Mouse (Mus musculus): ENCODE results near the gene Olfr56. TPM values are rescaled to one million over a fixed set of nuclear protein-coding genes. Genes with fewer than 3 reads are reported as not detected.
"Not testable (repeated sequence)": the region's sequence is repeated elsewhere in the genome, so short reads cannot be mapped to it uniquely, and the experiment has no call there.

Olfr56 gene
- polyA plus RNA-seq, 1 experiment from 2014 or later = not detected

GRCm38 (mm10) chr11:49050064-49050463 lies 71.4 kb downstream of the Olfr56 start:
- H3K4me2 ChIP-seq (ENCODE audit: low read length); H3K27ac ChIP-seq (ENCODE audit: low read depth, low read length); H3K36me3 ChIP-seq (ENCODE audit: control insufficient read depth, insufficient read depth, low read length); H3K27me3 ChIP-seq (replicated peaks; ENCODE audit: control insufficient read depth, insufficient read depth, low read length); H3K4me3 ChIP-seq (ENCODE audit: low read length); H3K9me3 ChIP-seq (ENCODE audit: control insufficient read depth, low read length); H3K9ac ChIP-seq (ENCODE audit: low read depth, low read length); H3K4me1 ChIP-seq (ENCODE audit: control insufficient read depth, insufficient read depth, low read depth, low read length); ATAC-seq: not testable (repeated sequence)

- not testable (repeated sequence) for H3K4me1 ChIP-seq (ENCODE audit: control insufficient read depth, insufficient read depth, low read depth, low read length); H3K9ac ChIP-seq (ENCODE audit: low read depth, low read length); ATAC-seq; H3K9me3 ChIP-seq (ENCODE audit: control insufficient read depth, low read length); H3K27ac ChIP-seq (ENCODE audit: low read depth, low read length); H3K4me2 ChIP-seq (ENCODE audit: low read length); H3K27me3 ChIP-seq (replicated peaks; ENCODE audit: control insufficient read depth, insufficient read depth, low read length); H3K4me3 ChIP-seq (ENCODE audit: low read length); H3K36me3 ChIP-seq (ENCODE audit: control insufficient read depth, insufficient read depth, low read length)
- WGBS = 92% methylated on average over 1 of the region's 6 CpGs
Measured at GRCm38 (mm10) chr11:49051093-49051891, 72.6 kb downstream of the Olfr56 start, which contains the start of gene 9930111J21Rik2. 9930111J21Rik2 (minus strand) TSS chr11:49051242.

GRCm38 (mm10) chr11:49051894-49052293 lies 73.2 kb downstream of the Olfr56 start:
- no CpG with 5 or more reads among the region's 5 CpGs for WGBS

GRCm38 (mm10) chr11:49060061-49060460 lies 81.4 kb downstream of the Olfr56 start:
- not testable (repeated sequence) for H3K4me3 ChIP-seq (ENCODE audit: low read length); H3K4me1 ChIP-seq (ENCODE audit: control insufficient read depth, insufficient read depth, low read depth, low read length); H3K9ac ChIP-seq (ENCODE audit: low read depth, low read length); H3K9me3 ChIP-seq (ENCODE audit: control insufficient read depth, low read length); H3K27ac ChIP-seq (ENCODE audit: low read depth, low read length); H3K27me3 ChIP-seq (replicated peaks; ENCODE audit: control insufficient read depth, insufficient read depth, low read length); ATAC-seq; H3K36me3 ChIP-seq (ENCODE audit: control insufficient read depth, insufficient read depth, low read length); H3K4me2 ChIP-seq (ENCODE audit: low read length)
- WGBS = 75% methylated on average over 1 of the region's 3 CpGs

More at GRCm38 (mm10) chr11:49051894-49052293, 73.2 kb downstream of the Olfr56 start:
- not testable (repeated sequence) for H3K4me2 ChIP-seq (ENCODE audit: low read length); H3K9me3 ChIP-seq (ENCODE audit: control insufficient read depth, low read length); H3K27ac ChIP-seq (ENCODE audit: low read depth, low read length); H3K27me3 ChIP-seq (replicated peaks; ENCODE audit: control insufficient read depth, insufficient read depth, low read length); H3K4me3 ChIP-seq (ENCODE audit: low read length); H3K4me1 ChIP-seq (ENCODE audit: control insufficient read depth, insufficient read depth, low read depth, low read length); H3K9ac ChIP-seq (ENCODE audit: low read depth, low read length); ATAC-seq; H3K36me3 ChIP-seq (ENCODE audit: control insufficient read depth, insufficient read depth, low read length)

GRCm38 (mm10) chr11:49061865-49062264 lies 83.2 kb downstream of the Olfr56 start:
- not testable (repeated sequence) for H3K4me3 ChIP-seq (ENCODE audit: low read length); H3K27ac ChIP-seq (ENCODE audit: low read depth, low read length); H3K36me3 ChIP-seq (ENCODE audit: control insufficient read depth, insufficient read depth, low read length); ATAC-seq; H3K4me1 ChIP-seq (ENCODE audit: control insufficient read depth, insufficient read depth, low read depth, low read length); H3K27me3 ChIP-seq (replicated peaks; ENCODE audit: control insufficient read depth, insufficient read depth, low read length); H3K4me2 ChIP-seq (ENCODE audit: low read length); H3K9ac ChIP-seq (ENCODE audit: low read depth, low read length); H3K9me3 ChIP-seq (ENCODE audit: control insufficient read depth, low read length)
- WGBS = 85% methylated on average over 1 of the region's 2 CpGs

- not testable (repeated sequence) for H3K4me2 ChIP-seq (ENCODE audit: low read length); H3K9me3 ChIP-seq (ENCODE audit: control insufficient read depth, low read length); H3K27me3 ChIP-seq (replicated peaks; ENCODE audit: control insufficient read depth, insufficient read depth, low read length); H3K36me3 ChIP-seq (ENCODE audit: control insufficient read depth, insufficient read depth, low read length); H3K4me1 ChIP-seq (ENCODE audit: control insufficient read depth, insufficient read depth, low read depth, low read length); H3K4me3 ChIP-seq (ENCODE audit: low read length); H3K27ac ChIP-seq (ENCODE audit: low read depth, low read length); H3K9ac ChIP-seq (ENCODE audit: low read depth, low read length); ATAC-seq
- 87% methylated on average over 5 of the region's 5 CpGs for WGBS
Measured at GRCm38 (mm10) chr11:49063713-49064469, 85.2 kb downstream of the Olfr56 start, which contains the start of gene Tgtp2. Tgtp2 (minus strand) TSS chr11:49064206.

- ATAC-seq = no peak
- no peak overlapping the region for H3K4me3 ChIP-seq (ENCODE audit: low read length)
- no peaks in the 10 kb centered on the region for H3K4me1 ChIP-seq (ENCODE audit: control insufficient read depth, insufficient read depth, low read depth, low read length)
- no peaks in the 10 kb centered on the region for H3K36me3 ChIP-seq (ENCODE audit: control insufficient read depth, insufficient read depth, low read length)
- WGBS = 90% methylated on average over 1 of the region's 1 CpGs
- H3K9me3 ChIP-seq (ENCODE audit: control insufficient read depth, low read length) = no peaks in the 10 kb centered on the region
- H3K4me2 ChIP-seq (ENCODE audit: low read length) = no peak overlapping the region
- H3K9ac ChIP-seq (ENCODE audit: low read depth, low read length) = no peak overlapping the region
- no peaks in the 10 kb centered on the region for H3K27me3 ChIP-seq (replicated peaks; ENCODE audit: control insufficient read depth, insufficient read depth, low read length)
- H3K27ac ChIP-seq (ENCODE audit: low read depth, low read length) = no peak overlapping the region
Measured at GRCm38 (mm10) chr11:49068358-49068757, 89.7 kb downstream of the Olfr56 start.

GRCm38 (mm10) chr11:49076001-49076757 lies 97.5 kb downstream of the Olfr56 start, which contains the start of gene Ifi47:
Ifi47 (plus strand) TSS chr11:49076587.
- H3K4me1 ChIP-seq (ENCODE audit: control insufficient read depth, insufficient read depth, low read depth, low read length); H3K27me3 ChIP-seq (replicated peaks; ENCODE audit: control insufficient read depth, insufficient read depth, low read length); H3K27ac ChIP-seq (ENCODE audit: low read depth, low read length); H3K4me2 ChIP-seq (ENCODE audit: low read length); H3K9me3 ChIP-seq (ENCODE audit: control insufficient read depth, low read length); ATAC-seq; H3K36me3 ChIP-seq (ENCODE audit: control insufficient read depth, insufficient read depth, low read length); H3K9ac ChIP-seq (ENCODE audit: low read depth, low read length); H3K4me3 ChIP-seq (ENCODE audit: low read length): not testable (repeated sequence)
- WGBS = 80% methylated on average over 6 of the region's 6 CpGs

- Histone ChIP-seq H3K4me1 (ENCODE audit: control insufficient read depth, insufficient read depth, low read depth, low read length) (no peaks in the 10 kb centered on the region), H3K27ac (ENCODE audit: low read depth, low read length) (no peak overlapping the region), H3K4me2 (ENCODE audit: low read length) (no peak overlapping the region), H3K9ac (ENCODE audit: low read depth, low read length) (no peak overlapping the region), H3K9me3 (ENCODE audit: control insufficient read depth, low read length) (no peaks in the 10 kb centered on the region), H3K27me3 (replicated peaks; ENCODE audit: control insufficient read depth, insufficient read depth, low read length) (no peaks in the 10 kb centered on the region), H3K4me3 (ENCODE audit: low read length) (no peak overlapping the region), H3K36me3 (ENCODE audit: control insufficient read depth, insufficient read depth, low read length) (no peaks in the 10 kb centered on the region)
- ATAC-seq = no peak
- 88% methylated on average over 1 of the region's 1 CpGs for WGBS
Measured at GRCm38 (mm10) chr11:49077012-49077411, 98.3 kb downstream of the Olfr56 start.

Data from hindbrain, embryonic 16.5 days (tissue).